Mouse (Mus musculus): ENCODE measurements around the gene Golt1a. TPM values are rescaled to one million over a fixed set of nuclear protein-coding genes. Genes with fewer than 3 reads are reported as not detected.

Golt1a gene
- polyA plus RNA-seq, 1 experiment from 2014 or later, result 187 TPM

- Histone ChIP-seq H3K27ac (ENCODE audit: low read depth, low read length) (no peak overlapping the region), H3K4me3 (ENCODE audit: low read depth, low read length) (no peak overlapping the region), H3K4me1 (replicated peaks; ENCODE audit: control insufficient read depth, insufficient read depth, low read length) (0 out of 2 replicates have a peak, but pooled peaks cover 4% of the 10 kb centered on the region), H3K36me3 (ENCODE audit: control insufficient read depth, insufficient read depth) (no peaks in the 10 kb centered on the region; the same call in 1 of the 2 replicates), H3K4me2 (replicated peaks; ENCODE audit: low read depth) (no peak overlapping the region), H3K27me3 (replicated peaks; ENCODE audit: control insufficient read depth, insufficient read depth, low read length) (no peaks in the 10 kb centered on the region), H3K9ac (ENCODE audit: low read depth, low read length) (no peak overlapping the region), H3K9me3 (ENCODE audit: control insufficient read depth) (no peaks in the 10 kb centered on the region)
- TF ChIP-seq CTCF (IDR thresholded peaks at IDR 0.05; ENCODE audit: low read depth), result no peak
- 57% methylated on average over 4 of the region's 4 CpGs for WGBS
- ATAC-seq, result 0 out of 2 replicates have a peak, but pooled peaks have one; percentile 14
Measured at GRCm38 (mm10) chr1:133370352-133370751, 60.8 kb downstream of the Golt1a start.

DNA sequence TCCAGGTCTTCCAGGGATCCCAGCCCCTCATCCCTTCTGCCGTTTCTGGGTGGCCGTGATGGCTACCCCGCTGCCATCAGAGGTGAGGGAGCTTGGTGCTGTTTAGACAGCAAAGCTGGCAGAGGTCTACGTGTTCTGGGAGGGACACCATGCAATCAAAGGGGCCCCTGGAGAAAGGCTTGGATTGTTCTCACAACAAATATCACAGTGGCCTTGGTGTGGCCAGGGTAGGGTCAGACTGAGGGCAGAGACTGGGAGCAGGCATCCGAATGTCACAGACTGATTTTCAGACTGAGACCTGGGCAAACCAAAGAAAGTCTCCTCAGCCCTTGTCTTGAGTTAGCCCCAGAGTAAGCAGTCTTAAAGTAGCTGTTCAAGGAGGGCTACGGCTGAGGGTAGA is 61.8 kb downstream of the Golt1a start:
- no peak for ATAC-seq
- no peaks in the 10 kb centered on the region for H3K9me3 ChIP-seq (ENCODE audit: control insufficient read depth)

DNA sequence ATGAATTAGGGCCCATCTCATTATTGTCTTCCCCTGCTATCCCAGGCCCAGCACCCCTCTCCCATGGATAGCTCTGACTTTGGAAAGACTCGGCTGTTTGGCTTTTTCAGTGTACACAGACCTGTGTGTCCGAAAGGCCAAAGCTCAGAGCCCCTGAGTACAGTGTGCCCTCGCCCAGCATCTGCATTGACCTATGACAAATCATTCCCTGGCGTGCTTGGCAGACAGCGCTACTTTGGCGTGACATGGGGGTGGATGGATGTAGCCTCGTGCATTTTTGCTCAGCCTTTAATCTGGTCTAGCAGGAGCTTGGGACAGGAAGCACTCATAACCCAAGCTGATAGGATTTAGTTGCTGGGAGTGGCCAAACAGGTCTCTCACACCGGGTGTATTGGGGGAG is 62.5 kb downstream of the Golt1a start:
- WGBS, result 54% methylated on average over 8 of the region's 8 CpGs
- ATAC-seq, result no peak

More for the DNA sequence above, 61.8 kb downstream of the Golt1a start:
- H3K27ac ChIP-seq (ENCODE audit: low read depth, low read length), result no peak overlapping the region
- H3K27me3 ChIP-seq (replicated peaks; ENCODE audit: control insufficient read depth, insufficient read depth, low read length), result no peaks in the 10 kb centered on the region
- H3K4me1 ChIP-seq (replicated peaks; ENCODE audit: control insufficient read depth, insufficient read depth, low read length), result peaks cover 4% of the 10 kb centered on the region; the same call in 1 of the 2 replicates
- WGBS, result 74% methylated on average over 6 of the region's 6 CpGs
- H3K4me2 ChIP-seq (replicated peaks; ENCODE audit: low read depth), result no peak overlapping the region
- H3K4me3 ChIP-seq (ENCODE audit: low read depth, low read length), result no peak overlapping the region
- no peak overlapping the region for H3K9ac ChIP-seq (ENCODE audit: low read depth, low read length)
- H3K36me3 ChIP-seq (ENCODE audit: control insufficient read depth, insufficient read depth), result no peaks in the 10 kb centered on the region; the same call in 1 of the 2 replicates
- TF ChIP-seq CTCF (IDR thresholded peaks at IDR 0.05; ENCODE audit: low read depth), result no peak

More for the DNA sequence above, 62.5 kb downstream of the Golt1a start:
- Histone ChIP-seq H3K27ac (ENCODE audit: low read depth, low read length) (no peak overlapping the region), H3K36me3 (ENCODE audit: control insufficient read depth, insufficient read depth) (no peaks in the 10 kb centered on the region; the same call in 1 of the 2 replicates), H3K9me3 (ENCODE audit: control insufficient read depth) (no peaks in the 10 kb centered on the region), H3K4me1 (replicated peaks; ENCODE audit: control insufficient read depth, insufficient read depth, low read length) (peaks cover 4% of the 10 kb centered on the region; the same call in 1 of the 2 replicates), H3K4me3 (ENCODE audit: low read depth, low read length) (no peak overlapping the region), H3K9ac (ENCODE audit: low read depth, low read length) (no peak overlapping the region), H3K4me2 (replicated peaks; ENCODE audit: low read depth) (no peak overlapping the region), H3K27me3 (replicated peaks; ENCODE audit: control insufficient read depth, insufficient read depth, low read length) (no peaks in the 10 kb centered on the region)
- TF ChIP-seq CTCF (IDR thresholded peaks at IDR 0.05; ENCODE audit: low read depth), result no peak

Other genes with a start within 250 kb of the Golt1a start
- 28.5 and 33.0 TPM in 2 replicates for gene Ppp1r15b, start 178.7 kb upstream of the Golt1a start, polyA plus RNA-seq (2015; fragmentation: Nextera tagmentation; extraction: Ambion mirVana)
- 7.5 and 8.0 TPM in 2 replicates for gene Plekha6, start 145.6 kb upstream of the Golt1a start, polyA plus RNA-seq (2015; fragmentation: Nextera tagmentation; extraction: Ambion mirVana)
- not detected in 2 replicates for gene Kiss1, start 12.1 kb downstream of the Golt1a start, polyA plus RNA-seq (2015; fragmentation: Nextera tagmentation; extraction: Ambion mirVana)
- gene Ren1, start 40.7 kb downstream of the Golt1a start, polyA plus RNA-seq (2015; fragmentation: Nextera tagmentation; extraction: Ambion mirVana), result 4.3 and 5.7 TPM in 2 replicates
- gene Etnk2, start 53.8 kb downstream of the Golt1a start, polyA plus RNA-seq (2015; fragmentation: Nextera tagmentation; extraction: Ambion mirVana), result 6.0 and 6.2 TPM in 2 replicates
- gene Sox13, start 114.6 kb downstream of the Golt1a start, polyA plus RNA-seq (2015; fragmentation: Nextera tagmentation; extraction: Ambion mirVana), result 12.3 and 12.6 TPM in 2 replicates